Comparison of ENCODE assay signal across 21 mouse cellular contexts in genomic region chr10:108174107-108174506, GRCm38 (mm10). TPM values are rescaled to one million over a fixed set of nuclear protein-coding genes. Genes with fewer than 3 reads are reported as not detected.
DNase-seq lines count a peak whose midpoint lies in the region; ATAC-seq and TF ChIP-seq lines count a peak whose summit lies in the region.
"Had no signal": no experiment of that assay in that cellular context is flagged by ENCODE, and none has a peak within 500 bp of the region (broad histone marks: within the 10 kb centered on the region; RNA-seq: fewer than 3 reads in every experiment).

No protein-coding gene starts in this region.

- H3K4me2 ChIP-seq in liver, embryonic 12.5 days, result peak overlapping the region; percentile 24; the same call in 1 of the 2 replicates
- H3K4me2 ChIP-seq: embryonic facial prominence, embryonic 15.5 days; forebrain, embryonic 12.5 days; hindbrain, embryonic 14.5 days; limb, embryonic 13.5 days; neural tube, embryonic 13.5 days had no signal

- H3K4me1 ChIP-seq in megakaryocyte, embryonic 14.5 days, result peaks cover 85% of the 10 kb centered on the region
- H3K4me1 ChIP-seq in liver, embryonic 12.5 days, result peaks cover 72% of the 10 kb centered on the region

- H3K9me3 ChIP-seq in megakaryocyte, embryonic 14.5 days, result no peaks in the 10 kb centered on the region
- H3K9me3 ChIP-seq in liver, embryonic 12.5 days (replicated peaks), result no peaks in the 10 kb centered on the region
- H3K9me3 ChIP-seq: embryonic facial prominence, embryonic 15.5 days; forebrain, embryonic 12.5 days; limb, embryonic 13.5 days; midbrain, embryonic 10.5 days; neural tube, embryonic 13.5 days had no signal

- no peak overlapping the region for H3K9ac ChIP-seq in liver, embryonic 12.5 days
- H3K9ac ChIP-seq: embryonic facial prominence, embryonic 15.5 days; forebrain, embryonic 12.5 days; hindbrain, embryonic 14.5 days; limb, embryonic 13.5 days; neural tube, embryonic 13.5 days had no signal

- H3K36me3 ChIP-seq in megakaryocyte, embryonic 14.5 days (replicated peaks; ENCODE audit: low read length), result peaks cover 32% of the 10 kb centered on the region
- no peaks in the 10 kb centered on the region for H3K36me3 ChIP-seq in liver, embryonic 12.5 days
- H3K36me3 ChIP-seq: embryonic facial prominence, embryonic 15.5 days; forebrain, embryonic 12.5 days; limb, embryonic 13.5 days; neural tube, embryonic 13.5 days had no signal

- WGBS in liver, embryonic 12.5 days (ENCODE audit: insufficient replicate concordance), result 35% methylated on average over 5 of the region's 5 CpGs

- H3K27ac ChIP-seq in gastrocnemius, adult 2 months, result peak overlapping the region; percentile 70; the same call in 1 of the 2 replicates
- peak overlapping the region; percentile 54; the same call in 1 of the 2 replicates for H3K27ac ChIP-seq in liver, embryonic 12.5 days
- H3K27ac ChIP-seq: embryonic facial prominence, embryonic 15.5 days; forebrain, embryonic 12.5 days; hindbrain, embryonic 14.5 days; limb, embryonic 13.5 days; midbrain, embryonic 10.5 days; neural tube, embryonic 13.5 days had no signal

- TF ChIP-seq CTCF in gastrocnemius, adult 2 months (IDR thresholded peaks at IDR 0.05), result no peak

- no peak for DNase-seq in gastrocnemius, adult 2 months
- DNase-seq in gastrocnemius, postnatal 36 days, result no peak
- DNase-seq in adrenal gland, postnatal 36 days, result no peak
- no peak for DNase-seq in MN1 (ENCODE audit: low spot score)
- DNase-seq in spleen, adult 18-20 months, result no peak
- DNase-seq: adrenal gland, postnatal 25 days; cerebellum, adult 9-11 months; heart, postnatal 14 days; kidney, adult 18-20 months; kidney, postnatal 25 days; thymus, postnatal 14 days had no signal

- H3K27me3 ChIP-seq in megakaryocyte, embryonic 14.5 days (replicated peaks), result no peaks in the 10 kb centered on the region
- H3K27me3 ChIP-seq in liver, embryonic 12.5 days (replicated peaks), result no peaks in the 10 kb centered on the region
- H3K27me3 ChIP-seq: embryonic facial prominence, embryonic 15.5 days; forebrain, embryonic 12.5 days; limb, embryonic 13.5 days; neural tube, embryonic 13.5 days had no signal

- intact Hi-C loops in gastrocnemius, adult 2 months (cut with DNase I), result loop anchor here (2.0 kb wide), 1 partner anchor 15 kb away; no protein-coding TSS in a partner anchor
- intact Hi-C loops in gastrocnemius, postnatal 36 days (cut with DNase I), result no loop called here

- no peak for ATAC-seq in megakaryocyte, adult 5-6 weeks (ENCODE audit: poor library complexity, severe bottlenecking)
- ATAC-seq in liver, embryonic 12.5 days, result peak; percentile 81
- ATAC-seq: activated CD4-positive, CD25-positive, alpha-beta regulatory T cell, adult 4 months had no signal

- no peak overlapping the region for H3K4me3 ChIP-seq in gastrocnemius, adult 2 months
- H3K4me3 ChIP-seq in megakaryocyte, embryonic 14.5 days (replicated peaks), result peak overlapping the region; percentile 62
- no peak overlapping the region for H3K4me3 ChIP-seq in liver, embryonic 12.5 days
- H3K4me3 ChIP-seq: embryonic facial prominence, embryonic 15.5 days; forebrain, embryonic 12.5 days; limb, embryonic 13.5 days; midbrain, embryonic 10.5 days; neural tube, embryonic 13.5 days had no signal

RNA-seq across cellular contexts. Expression of gene Ppp1r12a, which starts 12.1 kb away (rescaled TPM):
- total RNA-seq in gastrocnemius, adult 2 months (2021), result 10 to 100 TPM; 23.2 to 29.1 TPM
- 10 to 100 TPM; 20.3 to 20.9 TPM for total RNA-seq in gastrocnemius, postnatal 36 days (2021)
- 4.5 and 13.8 TPM in 2 replicates for polyA plus RNA-seq in megakaryocyte, embryonic 14.5 days (2012; ENCODE audit: insufficient read depth, low replicate concordance)
- 125 and 149 TPM in 2 replicates for total RNA-seq in megakaryocyte, adult 5-6 weeks (2015)
- total RNA-seq in megakaryocyte, adult 5-6 weeks (2017), result 244 and 262 TPM in 2 replicates
- 48.3 and 51.8 TPM in 2 replicates for polyA plus RNA-seq in liver, embryonic 12.5 days (2016; fragmentation: Nextera tagmentation; extraction: Ambion mirVana)
- total RNA-seq in adrenal gland, postnatal 36 days (2021), result 100 to 1,000 TPM; 102 to 127 TPM
